Mouse (Mus musculus) megakaryocyte, embryonic 14.5 days (primary cell): ENCODE measurements at regions not wholly inside any gene's neighbourhood (a gene's known extent, or its start where the extent isn't known, plus 50 kb on each side); places are given as distances from the start of the nearest gene placed in this dataset.

Experiments used
- FLI1 ChIP-seq: IDR thresholded peaks from 2 replicates; pipeline ENCODE4 v1.6.1; 2012; ENCODE audit warnings: low read length, inconsistent platforms, mixed read lengths
- GATA1 ChIP-seq: IDR thresholded peaks from 3 replicates; pipeline ENCODE4 v1.6.1; 2012; ENCODE audit warnings: mixed read lengths, low read length, inconsistent platforms, borderline replicate concordance

GRCm38 (mm10) chrX:10904072-10904471 lies 189.3 kb downstream of the Mid1ip1 start:
- no peak for TF ChIP-seq GATA1
- TF ChIP-seq FLI1: no peak
